Mouse (Mus musculus): ENCODE data around the gene Adar. TPM values are rescaled to one million over a fixed set of nuclear protein-coding genes. Genes with fewer than 3 reads are reported as not detected.

The Adar gene
- polyA plus RNA-seq, 1 experiment from 2014 or later: 12.4 TPM

DNA sequence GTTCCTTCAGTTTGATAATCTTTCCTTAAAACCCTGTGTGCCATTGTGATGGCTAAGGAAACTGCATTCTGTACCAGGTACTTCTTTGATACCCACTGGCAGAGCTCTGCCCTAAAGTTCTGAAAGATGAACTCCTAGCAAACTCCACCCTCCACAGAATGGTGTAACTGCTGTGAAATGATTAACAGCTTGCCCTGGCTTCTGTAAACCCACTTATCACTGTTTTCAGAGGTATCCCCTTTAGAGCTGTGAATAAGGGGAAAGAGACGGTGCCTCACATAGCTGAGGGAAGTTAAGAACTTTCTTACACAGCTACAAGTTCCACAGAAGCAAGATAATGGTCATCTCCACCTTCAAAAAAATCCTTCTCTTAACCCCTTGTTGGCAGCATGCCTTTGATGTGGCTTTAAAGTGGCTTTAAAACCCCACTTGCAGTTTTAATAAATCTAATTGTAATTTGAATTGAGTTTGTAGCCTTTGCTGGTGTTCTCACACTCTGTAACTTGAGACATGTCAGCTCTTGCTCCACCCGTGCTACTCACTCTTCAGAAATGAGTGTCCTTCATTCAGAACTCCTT, 55.7 kb downstream of the Adar start:
- H3K4me1 ChIP-seq (ENCODE audit: insufficient read depth, low read length): peaks cover 24% of the 10 kb centered on the region
- H3K4me3 ChIP-seq (ENCODE audit: low read length): no peak overlapping the region
- no peak overlapping the region for H3K27ac ChIP-seq (ENCODE audit: low read length)
- H3K4me2 ChIP-seq (replicated peaks; ENCODE audit: low read depth, low read length): no peak overlapping the region
- H3K36me3 ChIP-seq (ENCODE audit: insufficient read depth, low read length): no peaks in the 10 kb centered on the region
- no peak overlapping the region for H3K9ac ChIP-seq (replicated peaks; ENCODE audit: low read length)
- WGBS: 39% methylated on average over 2 of the region's 2 CpGs
- no peak for ATAC-seq (ENCODE audit: low FRiP score, low TSS enrichment)
- H3K9me3 ChIP-seq (ENCODE audit: low read length): no peaks in the 10 kb centered on the region
- H3K27me3 ChIP-seq (ENCODE audit: insufficient read depth, low read length): no peaks in the 10 kb centered on the region

DNA sequence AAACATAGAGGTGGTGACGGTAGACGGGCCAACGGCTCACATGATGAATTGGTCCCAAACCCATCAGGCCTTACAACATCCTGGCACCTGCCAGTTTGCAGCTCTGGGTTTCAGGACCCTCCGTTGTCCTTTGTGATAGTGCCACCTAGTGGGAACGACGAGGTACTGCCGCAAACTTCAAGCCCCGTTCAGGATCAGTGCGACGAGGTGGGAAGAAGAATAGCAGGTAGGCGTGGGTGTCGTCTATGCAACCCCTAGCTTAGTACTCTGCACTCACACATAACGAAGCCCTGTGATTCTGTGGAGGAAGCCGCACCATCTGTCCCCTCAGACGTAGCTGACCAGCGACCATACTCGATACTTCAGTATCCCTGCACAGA, 57.8 kb downstream of the Adar start:
- Histone ChIP-seq H3K4me3 (ENCODE audit: low read length) (peak overlapping the region; percentile 94), H3K4me2 (replicated peaks; ENCODE audit: low read depth, low read length) (peak overlapping the region; percentile 86), H3K4me1 (ENCODE audit: insufficient read depth, low read length) (peaks cover 28% of the 10 kb centered on the region), H3K9ac (replicated peaks; ENCODE audit: low read length) (peak overlapping the region; percentile 96), H3K36me3 (ENCODE audit: insufficient read depth, low read length) (peaks cover 13% of the 10 kb centered on the region), H3K27ac (ENCODE audit: low read length) (peak overlapping the region; percentile 95), H3K27me3 (ENCODE audit: insufficient read depth, low read length) (no peaks in the 10 kb centered on the region), H3K9me3 (ENCODE audit: low read length) (no peaks in the 10 kb centered on the region)
- WGBS: under 1% methylated on average over 17 of the region's 17 CpGs
- no peak; the same call in 1 of the 2 replicates for ATAC-seq (ENCODE audit: low FRiP score, low TSS enrichment)

- Histone ChIP-seq H3K4me3 (ENCODE audit: low read length) (peak within 1 kb of the TSS; percentile 94), H3K9ac (replicated peaks; ENCODE audit: low read length) (peak within 1 kb of the TSS; percentile 96), H3K36me3 (ENCODE audit: insufficient read depth, low read length) (peaks cover 15% of the 10 kb centered on the region), H3K4me2 (replicated peaks; ENCODE audit: low read depth, low read length) (peak within 1 kb of the TSS; percentile 86), H3K27ac (ENCODE audit: low read length) (peak within 1 kb of the TSS; percentile 95), H3K27me3 (ENCODE audit: insufficient read depth, low read length) (no peaks in the 10 kb centered on the region), H3K9me3 (ENCODE audit: low read length) (no peaks in the 10 kb centered on the region), H3K4me1 (ENCODE audit: insufficient read depth, low read length) (peaks cover 28% of the 10 kb centered on the region)
- ATAC-seq (ENCODE audit: low FRiP score, low TSS enrichment): peak; percentile 94
- WGBS: under 1% methylated on average over 56 of the region's 90 CpGs
Observed at GRCm38 (mm10) chr3:89772968-89773709, 58.3 kb downstream of the Adar start, which contains the start of gene Ube2q1. Ube2q1 (plus strand) TSS chr3:89773616.

- Histone ChIP-seq H3K4me2 (replicated peaks; ENCODE audit: low read depth, low read length) (peak overlapping the region; percentile 86), H3K4me1 (ENCODE audit: insufficient read depth, low read length) (peaks cover 28% of the 10 kb centered on the region), H3K27me3 (ENCODE audit: insufficient read depth, low read length) (no peaks in the 10 kb centered on the region), H3K9ac (replicated peaks; ENCODE audit: low read length) (peak overlapping the region; percentile 96), H3K4me3 (ENCODE audit: low read length) (peak overlapping the region; percentile 94), H3K27ac (ENCODE audit: low read length) (peak overlapping the region; percentile 95), H3K9me3 (ENCODE audit: low read length) (no peaks in the 10 kb centered on the region), H3K36me3 (ENCODE audit: insufficient read depth, low read length) (peaks cover 19% of the 10 kb centered on the region)
- ATAC-seq (ENCODE audit: low FRiP score, low TSS enrichment): peak; percentile 54
- 0% methylated on average over 27 of the region's 37 CpGs for WGBS
Observed at GRCm38 (mm10) chr3:89773740-89774211, 59.0 kb downstream of the Adar start.

GRCm38 (mm10) chr3:89774236-89774960, 59.6 kb downstream of the Adar start:
- H3K27me3 ChIP-seq (ENCODE audit: insufficient read depth, low read length): no peaks in the 10 kb centered on the region
- H3K9me3 ChIP-seq (ENCODE audit: low read length): no peaks in the 10 kb centered on the region
- peak overlapping the region; percentile 96 for H3K9ac ChIP-seq (replicated peaks; ENCODE audit: low read length)
- peaks cover 26% of the 10 kb centered on the region for H3K36me3 ChIP-seq (ENCODE audit: insufficient read depth, low read length)
- H3K4me3 ChIP-seq (ENCODE audit: low read length): peak overlapping the region; percentile 94
- 35% methylated on average over 15 of the region's 15 CpGs for WGBS
- peaks cover 28% of the 10 kb centered on the region for H3K4me1 ChIP-seq (ENCODE audit: insufficient read depth, low read length)
- ATAC-seq (ENCODE audit: low FRiP score, low TSS enrichment): no peak
- H3K27ac ChIP-seq (ENCODE audit: low read length): peak overlapping the region; percentile 95
- peak overlapping the region; percentile 86 for H3K4me2 ChIP-seq (replicated peaks; ENCODE audit: low read depth, low read length)

DNA sequence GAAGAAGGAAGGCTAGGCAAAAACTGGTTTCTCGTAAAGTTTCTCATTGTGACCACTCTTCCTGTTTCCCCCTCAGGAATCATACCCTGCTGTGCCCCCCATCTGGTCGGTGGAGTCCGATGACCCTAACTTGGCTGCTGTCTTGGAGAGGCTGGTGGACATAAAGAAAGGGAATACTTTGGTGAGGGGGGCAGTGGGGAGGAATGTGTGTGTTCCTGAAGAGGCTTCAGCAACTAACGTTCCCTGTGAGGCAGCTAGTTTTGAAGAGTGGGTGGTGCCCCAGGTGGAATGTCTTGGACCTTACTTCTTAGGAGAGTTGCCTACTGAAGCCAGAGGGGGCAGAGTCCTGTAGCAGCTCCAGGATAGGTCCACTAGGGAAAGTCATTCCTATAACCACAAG, 61.2 kb downstream of the Adar start:
- Histone ChIP-seq H3K27me3 (ENCODE audit: insufficient read depth, low read length) (no peaks in the 10 kb centered on the region), H3K9ac (replicated peaks; ENCODE audit: low read length) (no peak overlapping the region), H3K4me2 (replicated peaks; ENCODE audit: low read depth, low read length) (peak overlapping the region; percentile 86; the same call in 1 of the 2 replicates), H3K4me1 (ENCODE audit: insufficient read depth, low read length) (peaks cover 28% of the 10 kb centered on the region), H3K9me3 (ENCODE audit: low read length) (no peaks in the 10 kb centered on the region), H3K36me3 (ENCODE audit: insufficient read depth, low read length) (peaks cover 42% of the 10 kb centered on the region), H3K4me3 (ENCODE audit: low read length) (no peak overlapping the region), H3K27ac (ENCODE audit: low read length) (no peak overlapping the region)
- WGBS: 77% methylated on average over 4 of the region's 4 CpGs
- ATAC-seq (ENCODE audit: low FRiP score, low TSS enrichment): no peak

DNA sequence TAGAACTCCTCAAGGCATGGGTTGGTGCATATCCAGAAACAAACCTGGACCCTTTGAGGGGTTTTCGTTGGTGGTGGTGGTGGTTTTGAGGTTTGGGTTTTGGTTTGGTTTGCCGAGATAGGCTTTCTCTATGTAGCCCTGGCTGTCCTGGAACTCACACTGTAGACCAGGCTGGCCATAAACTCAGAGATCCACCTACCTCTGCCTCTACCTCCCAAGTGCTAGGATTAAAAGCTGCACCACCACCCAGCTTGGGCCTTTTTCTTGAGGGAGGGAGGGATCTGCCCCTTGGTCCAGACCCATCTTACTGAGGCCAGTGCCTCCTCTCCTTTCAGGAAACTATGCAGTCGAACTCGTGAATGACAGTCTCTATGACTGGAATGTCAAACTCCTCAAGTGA, 65.3 kb downstream of the Adar start:
- no peak for ATAC-seq (ENCODE audit: low FRiP score, low TSS enrichment)
- no peaks in the 10 kb centered on the region for H3K27me3 ChIP-seq (ENCODE audit: insufficient read depth, low read length)
- peaks cover 70% of the 10 kb centered on the region for H3K36me3 ChIP-seq (ENCODE audit: insufficient read depth, low read length)
- no peak overlapping the region for H3K9ac ChIP-seq (replicated peaks; ENCODE audit: low read length)
- no peaks in the 10 kb centered on the region for H3K9me3 ChIP-seq (ENCODE audit: low read length)
- no peak overlapping the region for H3K4me2 ChIP-seq (replicated peaks; ENCODE audit: low read depth, low read length)
- no peak overlapping the region for H3K27ac ChIP-seq (ENCODE audit: low read length)
- 95% methylated on average over 4 of the region's 4 CpGs for WGBS
- peaks cover 7% of the 10 kb centered on the region for H3K4me1 ChIP-seq (ENCODE audit: insufficient read depth, low read length)
- no peak overlapping the region for H3K4me3 ChIP-seq (ENCODE audit: low read length)

DNA sequence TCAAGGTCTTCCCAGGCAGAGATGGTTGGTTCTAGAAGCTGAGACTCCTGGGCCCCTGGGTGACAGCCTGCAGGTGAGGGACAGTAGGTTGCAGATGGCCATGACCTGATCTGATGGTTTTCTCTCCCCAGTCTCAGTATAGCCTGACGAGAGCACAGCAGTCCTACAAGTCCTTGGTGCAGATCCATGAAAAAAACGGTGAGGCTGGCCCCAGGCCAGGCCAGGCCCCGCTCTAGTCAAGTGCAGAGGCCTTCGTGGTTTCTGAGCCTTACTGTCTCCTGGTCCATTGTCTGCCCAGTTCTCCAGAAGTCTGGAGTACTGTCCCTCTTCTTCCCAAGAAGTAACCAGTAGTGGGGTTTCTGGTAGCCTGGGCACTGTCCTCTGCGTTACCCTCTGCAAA, 66.8 kb downstream of the Adar start:
- peaks cover 64% of the 10 kb centered on the region for H3K36me3 ChIP-seq (ENCODE audit: insufficient read depth, low read length)

DNA sequence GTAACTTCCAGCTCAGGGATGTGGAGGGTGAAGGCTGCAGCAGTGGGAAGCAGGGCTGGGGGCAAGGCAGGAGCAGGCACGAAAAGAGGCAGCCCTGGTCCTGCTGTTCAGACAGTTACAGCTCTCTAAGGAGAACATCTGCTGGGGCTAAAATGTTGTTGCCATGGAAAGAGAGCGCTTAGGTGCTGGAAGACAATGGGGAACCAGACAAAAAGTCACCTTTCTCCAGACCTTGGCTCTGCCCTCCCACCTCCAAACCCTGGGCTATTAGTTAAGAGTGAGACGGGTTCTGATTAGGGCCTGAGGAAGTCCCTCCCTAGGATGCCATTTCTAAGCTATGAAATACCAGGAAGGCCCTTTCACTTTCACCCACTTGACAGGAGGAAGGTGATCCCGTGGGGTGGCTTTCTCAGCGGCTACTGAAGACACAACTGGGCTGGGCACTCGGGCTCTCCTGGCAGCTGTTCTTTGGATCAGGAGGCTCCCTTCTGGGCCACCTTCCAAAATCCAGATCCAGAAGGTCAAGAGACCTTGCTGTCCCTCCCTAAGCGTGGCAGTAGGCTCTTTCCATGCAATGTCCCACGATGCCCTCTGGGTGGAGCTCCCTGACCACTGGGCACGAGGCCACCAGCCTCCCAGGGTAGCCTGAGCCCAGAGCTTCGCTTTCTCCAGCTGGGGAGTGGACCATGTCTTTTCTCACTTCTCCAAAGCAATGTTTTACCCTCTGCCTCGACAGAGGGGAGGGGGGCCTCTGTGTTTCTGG, 70.3 kb downstream of the Adar start:
- H3K27me3 ChIP-seq (ENCODE audit: insufficient read depth, low read length): no peaks in the 10 kb centered on the region
- H3K4me1 ChIP-seq (ENCODE audit: insufficient read depth, low read length): no peaks in the 10 kb centered on the region; the same call in 1 of the 2 replicates
- H3K27ac ChIP-seq (ENCODE audit: low read length): no peak overlapping the region
- no peak overlapping the region for H3K4me2 ChIP-seq (replicated peaks; ENCODE audit: low read depth, low read length)
- peak; percentile 69 for ATAC-seq (ENCODE audit: low FRiP score, low TSS enrichment)
- 13% methylated on average over 11 of the region's 11 CpGs for WGBS
- H3K9ac ChIP-seq (replicated peaks; ENCODE audit: low read length): no peak overlapping the region
- peaks cover 37% of the 10 kb centered on the region for H3K36me3 ChIP-seq (ENCODE audit: insufficient read depth, low read length)
- H3K9me3 ChIP-seq (ENCODE audit: low read length): no peaks in the 10 kb centered on the region
- H3K4me3 ChIP-seq (ENCODE audit: low read length): no peak overlapping the region

More for the DNA sequence above, 66.8 kb downstream of the Adar start:
- H3K9ac ChIP-seq (replicated peaks; ENCODE audit: low read length): no peak overlapping the region
- 76% methylated on average over 5 of the region's 5 CpGs for WGBS
- no peaks in the 10 kb centered on the region for H3K27me3 ChIP-seq (ENCODE audit: insufficient read depth, low read length)
- H3K4me1 ChIP-seq (ENCODE audit: insufficient read depth, low read length): no peaks in the 10 kb centered on the region; the same call in 1 of the 2 replicates
- H3K9me3 ChIP-seq (ENCODE audit: low read length): no peaks in the 10 kb centered on the region
- no peak for ATAC-seq (ENCODE audit: low FRiP score, low TSS enrichment)
- H3K4me2 ChIP-seq (replicated peaks; ENCODE audit: low read depth, low read length): no peak overlapping the region
- no peak overlapping the region for H3K27ac ChIP-seq (ENCODE audit: low read length)
- H3K4me3 ChIP-seq (ENCODE audit: low read length): no peak overlapping the region
